Mouse (Mus musculus) cerebellum, adult 2 months (tissue): ENCODE data around the gene Zfand2a.

Experiments used
- CTCF ChIP-seq: fragments of 200-500 bp; IDR thresholded peaks from 2 replicates; pipeline ENCODE4 v1.5.1; 2011; ENCODE audit warnings: low read depth, mild to moderate bottlenecking, control low read depth, low read length, moderate library complexity, borderline replicate concordance; ENCODE audit not compliant: insufficient read depth
- POLR2A ChIP-seq: fragments of 200-500 bp; IDR thresholded peaks from 2 replicates; pipeline ENCODE4 v1.6.1; 2011; ENCODE audit warnings: low read length, control low read depth, borderline replicate concordance; ENCODE audit not compliant: insufficient read depth

- no peak for TF ChIP-seq POLR2A
- no peak for TF ChIP-seq CTCF
Observed at GRCm38 (mm10) chr5:139433842-139434568, 50.3 kb downstream of the Zfand2a start.
